Mouse (Mus musculus) adrenal gland, postnatal 4 days (tissue): ENCODE measurements around the gene Ankrd33b. TPM values are rescaled to one million over a fixed set of nuclear protein-coding genes. Genes with fewer than 3 reads are reported as not detected.

Experiments used
- DNase-seq, 2 experiments: peaks; one replicate each; pipeline ENCODE4 v3.0.0; 2021 to 2022; ENCODE audit warnings: low spot score in 2 of 2, mixed read lengths in 2 of 2
- total RNA-seq, 2 experiments: library from RNA; stranded (reverse); gene quantifications; 2 replicates each; pipeline ENCODE4 v1.2.3; 2021

Ankrd33b gene
- total RNA-seq, 2 experiments from 2014 or later = 2.1 to 5.5 TPM

- no peak for DNase-seq
Observed at GRCm38 (mm10) chr15:31369125-31369612, 1.6 kb upstream of the Ankrd33b start.

GRCm38 (mm10) chr15:31368556-31368955, 1.0 kb upstream of the Ankrd33b start:
- DNase-seq = no peak

DNA sequence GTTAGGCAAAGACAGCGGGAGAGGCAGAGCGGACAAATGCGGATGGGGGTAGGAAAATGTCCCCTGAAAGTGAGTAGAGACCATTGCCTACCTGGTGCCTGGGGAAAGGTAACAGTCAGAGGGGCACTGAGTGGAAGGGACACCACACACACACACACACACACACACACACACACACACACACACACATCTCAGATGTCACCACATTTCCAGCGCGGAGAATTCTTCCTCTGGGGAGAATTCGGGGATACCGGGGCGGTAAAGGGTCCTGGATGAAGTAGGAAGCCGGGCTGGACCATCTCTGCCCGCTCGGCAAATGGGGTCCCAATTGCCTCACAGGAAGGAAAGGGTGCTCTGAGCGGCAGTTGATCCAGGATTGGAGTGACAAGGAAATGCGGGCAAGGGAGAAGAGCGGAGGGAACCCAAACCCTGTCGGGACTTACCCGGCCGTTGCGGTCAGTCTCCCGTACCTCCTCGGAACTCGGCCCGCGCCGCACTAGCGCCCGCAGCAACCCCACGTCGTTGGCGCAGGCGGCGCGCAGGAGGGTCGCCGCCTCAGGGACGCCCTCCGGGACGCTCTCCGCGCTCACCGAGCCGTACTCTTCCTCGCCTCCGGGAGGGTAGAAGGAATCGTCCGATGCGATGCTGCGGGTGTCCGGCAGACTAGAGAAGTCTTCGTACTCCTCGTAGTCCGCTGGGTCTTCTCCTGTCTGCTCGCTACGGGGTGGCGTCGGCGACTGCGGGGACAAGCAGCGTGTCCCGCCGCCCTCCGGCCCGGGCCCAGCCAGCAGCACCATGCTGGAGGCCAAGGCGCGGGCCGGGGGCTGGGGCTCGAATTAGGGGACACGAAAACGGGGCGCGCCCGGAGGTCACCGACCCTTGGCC, 688 bp downstream of the Ankrd33b start:
- no peak for DNase-seq

DNA sequence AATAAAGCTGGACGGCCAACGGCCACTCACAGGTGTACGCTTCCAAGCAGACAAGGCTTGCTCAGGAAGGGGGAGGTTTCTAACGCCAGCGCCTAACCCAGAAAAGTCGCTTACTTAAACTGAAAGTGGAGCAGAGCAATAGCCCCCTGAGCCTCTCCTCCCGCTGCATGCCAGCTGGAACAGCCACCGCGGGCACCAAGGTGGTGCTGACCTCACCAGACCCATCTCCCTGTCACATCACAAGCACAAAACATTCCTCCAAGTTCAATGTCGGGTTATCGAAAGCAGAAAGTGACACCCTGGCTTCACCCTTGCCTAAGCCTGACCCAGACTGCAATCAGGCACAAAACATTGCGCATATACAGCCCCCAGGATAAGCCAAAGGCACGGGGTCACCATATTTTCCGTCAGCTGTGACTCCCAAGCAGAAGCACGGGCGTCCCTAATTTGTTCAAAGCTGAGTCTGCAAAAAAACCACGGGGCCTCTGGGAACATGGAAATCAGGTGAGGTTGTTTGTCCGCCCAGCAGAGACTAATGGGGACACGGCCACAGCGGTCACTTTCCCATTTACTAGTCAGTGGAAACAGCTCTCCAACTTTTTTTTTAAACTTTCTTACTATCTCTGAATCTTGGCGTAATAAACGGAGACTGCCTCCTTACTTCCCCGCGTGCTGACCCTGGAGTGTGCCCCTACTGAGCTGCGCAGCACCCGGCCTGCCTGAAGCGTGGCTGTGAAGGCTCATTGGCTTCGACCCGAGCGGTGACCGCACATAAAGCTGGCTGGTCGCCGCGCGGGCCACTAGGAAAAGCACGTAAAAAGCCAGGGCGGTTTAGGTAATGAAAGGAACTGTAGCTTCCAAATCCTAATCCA, 1.6 kb downstream of the Ankrd33b start:
- no peak for DNase-seq

- no peak for DNase-seq
Observed at GRCm38 (mm10) chr15:31365041-31365719, 2.3 kb downstream of the Ankrd33b start.

GRCm38 (mm10) chr15:31364396-31364795, 3.1 kb downstream of the Ankrd33b start:
- DNase-seq = no peak

DNA sequence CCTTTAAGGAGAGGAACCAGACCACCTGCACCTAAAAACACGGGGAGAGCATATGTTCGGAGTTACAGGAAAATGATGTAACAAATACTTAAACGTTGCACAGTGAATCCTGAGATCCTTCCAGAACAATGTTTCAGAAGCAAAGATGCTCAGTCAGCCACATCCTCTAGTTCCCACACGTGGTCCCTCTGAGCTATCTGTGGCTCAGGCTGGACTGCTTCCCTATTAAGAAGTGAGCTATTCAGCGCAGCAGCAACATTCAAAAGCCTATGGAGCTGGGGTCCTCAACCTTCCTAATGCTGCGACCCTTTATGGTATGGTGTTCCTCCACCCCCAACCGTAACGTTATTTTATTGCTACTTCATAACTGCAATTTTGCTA, 3.6 kb downstream of the Ankrd33b start:
- no peak for DNase-seq

- no peak for DNase-seq
Observed at GRCm38 (mm10) chr15:31363241-31363980, 4.1 kb downstream of the Ankrd33b start.

GRCm38 (mm10) chr15:31361259-31361853, 6.2 kb downstream of the Ankrd33b start:
- DNase-seq = no peak

- no peak for DNase-seq
Observed at GRCm38 (mm10) chr15:31360593-31360992, 6.9 kb downstream of the Ankrd33b start.

GRCm38 (mm10) chr15:31359805-31360204, 7.7 kb downstream of the Ankrd33b start:
- no peak for DNase-seq

DNA sequence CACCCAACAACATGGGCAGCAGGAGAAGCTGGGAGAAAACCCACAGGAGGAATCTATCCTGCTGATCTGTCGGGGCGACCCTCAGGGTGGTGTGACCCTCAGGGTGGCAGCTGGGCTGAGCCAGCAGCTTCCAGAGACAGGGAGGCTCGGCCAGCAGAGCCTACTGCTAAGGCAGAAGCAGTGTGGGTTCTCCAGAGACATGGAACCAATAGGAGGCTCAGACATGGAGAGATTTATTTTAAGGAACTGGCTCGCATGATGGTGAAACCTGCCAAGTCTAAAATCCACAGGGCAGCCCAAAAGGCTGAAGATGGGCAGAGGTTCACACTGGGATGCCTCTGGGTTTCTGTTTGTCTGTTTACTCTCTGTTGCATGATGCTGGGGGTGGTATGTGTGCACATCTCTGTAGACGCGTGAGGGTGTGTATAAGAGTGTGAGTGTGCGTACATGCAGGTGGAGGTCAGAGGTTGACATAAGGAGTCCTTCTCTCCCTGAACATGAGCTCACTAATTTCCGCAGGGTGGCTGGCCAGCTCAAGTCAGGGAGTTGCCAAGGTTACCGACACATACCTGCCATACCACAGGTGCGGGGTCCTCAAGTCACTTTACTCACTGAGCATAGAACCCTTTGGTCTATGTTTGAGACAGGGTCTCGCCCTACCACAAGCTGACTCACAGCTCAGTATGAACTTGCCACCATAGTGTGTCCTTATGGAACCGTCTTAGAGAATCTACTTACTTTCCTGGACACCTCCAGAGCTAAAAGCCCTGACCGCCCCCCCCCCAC, 14.8 kb downstream of the Ankrd33b start:
- DNase-seq = no peak

DNA sequence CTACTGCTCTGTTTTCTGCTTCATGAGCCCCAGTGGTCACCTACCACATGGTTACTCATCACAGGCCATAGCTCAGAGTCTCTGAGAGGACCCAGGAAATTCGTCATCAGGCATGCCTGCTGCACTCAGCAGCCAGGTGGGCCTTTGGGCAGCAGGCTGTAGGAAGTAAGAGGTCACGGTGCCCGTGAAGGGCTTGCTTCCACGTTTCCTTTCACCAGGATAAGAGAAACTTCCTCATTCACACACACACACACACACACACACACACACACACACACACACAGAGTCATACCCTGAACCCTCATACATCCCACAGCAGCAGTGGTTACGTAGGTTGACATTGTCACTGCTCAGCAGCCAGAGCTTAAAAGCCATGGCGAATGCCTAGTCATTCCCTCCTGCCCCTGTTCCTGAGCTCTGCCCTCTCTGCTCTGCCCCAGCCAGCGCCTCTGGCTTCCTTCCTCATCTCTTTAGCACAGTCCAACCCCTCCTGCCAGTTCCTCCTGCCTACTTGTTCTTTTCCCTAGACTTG, 17.6 kb downstream of the Ankrd33b start:
- no peak for DNase-seq

- DNase-seq = no peak
Observed at GRCm38 (mm10) chr15:31349046-31349445, 18.5 kb downstream of the Ankrd33b start.

DNA sequence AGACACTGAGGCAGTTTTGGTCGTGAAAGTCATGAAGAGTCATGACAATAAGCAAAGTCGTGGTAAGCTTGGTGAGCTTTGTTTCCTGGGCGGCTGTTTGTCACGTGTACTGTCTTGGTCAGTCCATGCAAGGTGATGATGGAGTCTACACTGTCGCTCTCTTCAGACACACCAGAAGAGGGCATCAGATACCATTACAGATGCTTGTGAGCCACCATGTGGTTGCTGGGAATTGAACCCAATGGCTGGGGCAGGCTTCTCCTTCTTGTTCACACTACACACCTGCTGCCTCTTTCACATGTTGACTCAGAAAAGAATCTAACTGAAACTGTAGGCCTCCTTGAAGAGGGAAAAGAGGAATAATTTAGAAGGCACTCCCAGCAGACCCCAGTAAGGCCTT, 19.3 kb downstream of the Ankrd33b start:
- no peak for DNase-seq

GRCm38 (mm10) chr15:31346508-31346907, 21.0 kb downstream of the Ankrd33b start:
- no peak for DNase-seq

DNA sequence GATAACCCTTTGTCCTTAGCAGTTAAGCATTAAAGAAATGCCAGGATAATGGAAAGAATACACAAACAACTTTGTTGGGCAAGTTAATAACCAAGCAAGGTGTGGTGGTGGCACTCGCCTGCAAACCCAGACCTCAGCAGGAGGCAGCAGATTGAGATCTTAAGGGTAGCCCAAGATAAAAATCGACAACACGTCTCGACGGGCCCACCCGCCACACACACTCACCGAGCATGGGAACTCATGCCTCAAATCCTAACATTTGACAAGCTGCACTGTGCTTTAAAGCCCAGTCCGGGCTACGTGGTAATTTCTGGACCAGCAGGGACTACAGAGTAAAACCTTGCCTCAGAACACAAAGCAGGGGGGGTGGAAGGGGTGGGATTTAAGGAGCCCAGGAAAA, 22.2 kb downstream of the Ankrd33b start:
- DNase-seq = no peak

DNA sequence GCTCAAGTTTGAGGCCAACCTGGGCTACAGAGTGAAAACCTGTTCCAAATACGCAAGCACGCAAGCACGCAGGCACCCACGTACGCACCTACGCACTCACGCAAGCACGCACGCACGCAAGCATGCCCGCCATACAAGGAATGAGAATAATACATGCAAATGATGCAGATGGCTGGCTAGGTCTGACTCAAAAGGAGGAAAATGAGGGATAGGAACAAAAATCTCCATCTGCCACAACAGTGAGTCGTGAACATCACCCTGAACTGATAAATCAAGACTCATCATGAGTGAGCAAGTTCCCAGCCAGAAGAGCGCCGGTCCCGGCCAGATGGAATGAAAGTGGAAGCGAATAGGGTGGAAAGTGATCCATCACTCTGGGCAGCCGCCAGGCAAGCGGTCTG, 22.7 kb downstream of the Ankrd33b start:
- no peak for DNase-seq

DNA sequence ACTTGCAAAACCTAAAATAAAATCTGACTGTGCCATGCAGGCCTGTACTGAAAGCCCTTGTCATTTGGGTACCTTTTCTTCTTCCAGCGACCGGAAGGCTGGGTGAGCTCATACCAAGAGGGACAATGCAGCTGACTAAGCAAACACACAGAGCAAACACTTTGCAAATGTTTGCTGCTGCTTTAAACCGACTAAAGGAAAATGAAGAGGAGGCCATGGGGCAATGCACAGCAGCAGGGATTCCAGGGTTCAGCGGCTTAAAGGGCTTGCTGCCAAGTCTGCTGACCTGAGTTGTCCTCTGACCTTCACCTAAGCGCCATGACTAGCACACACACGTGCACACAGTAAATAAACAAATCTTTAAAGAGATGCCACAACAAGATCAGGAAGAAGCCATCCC, 23.9 kb downstream of the Ankrd33b start:
- DNase-seq = no peak
